Mouse (Mus musculus) inflammation-experienced regulatory T-cells (primary cell): Measurements from ENCODE around the gene Akap17b. TPM values are rescaled to one million over a fixed set of nuclear protein-coding genes. Genes with fewer than 3 reads are reported as not detected.

Source experiments
- polyA plus RNA-seq, 2 experiments: library from polyadenylated mRNA; unstranded; fragments of 100-300 nt; shearing (Covaris generic); gene quantifications; one replicate each; pipeline ENCODE4 v1.2.1; 2017

Akap17b gene
- polyA plus RNA-seq = 1 to 10 TPM in 1 of 2 experiments, under 1 TPM in 1; 0.89 to 1.3 TPM

DNA sequence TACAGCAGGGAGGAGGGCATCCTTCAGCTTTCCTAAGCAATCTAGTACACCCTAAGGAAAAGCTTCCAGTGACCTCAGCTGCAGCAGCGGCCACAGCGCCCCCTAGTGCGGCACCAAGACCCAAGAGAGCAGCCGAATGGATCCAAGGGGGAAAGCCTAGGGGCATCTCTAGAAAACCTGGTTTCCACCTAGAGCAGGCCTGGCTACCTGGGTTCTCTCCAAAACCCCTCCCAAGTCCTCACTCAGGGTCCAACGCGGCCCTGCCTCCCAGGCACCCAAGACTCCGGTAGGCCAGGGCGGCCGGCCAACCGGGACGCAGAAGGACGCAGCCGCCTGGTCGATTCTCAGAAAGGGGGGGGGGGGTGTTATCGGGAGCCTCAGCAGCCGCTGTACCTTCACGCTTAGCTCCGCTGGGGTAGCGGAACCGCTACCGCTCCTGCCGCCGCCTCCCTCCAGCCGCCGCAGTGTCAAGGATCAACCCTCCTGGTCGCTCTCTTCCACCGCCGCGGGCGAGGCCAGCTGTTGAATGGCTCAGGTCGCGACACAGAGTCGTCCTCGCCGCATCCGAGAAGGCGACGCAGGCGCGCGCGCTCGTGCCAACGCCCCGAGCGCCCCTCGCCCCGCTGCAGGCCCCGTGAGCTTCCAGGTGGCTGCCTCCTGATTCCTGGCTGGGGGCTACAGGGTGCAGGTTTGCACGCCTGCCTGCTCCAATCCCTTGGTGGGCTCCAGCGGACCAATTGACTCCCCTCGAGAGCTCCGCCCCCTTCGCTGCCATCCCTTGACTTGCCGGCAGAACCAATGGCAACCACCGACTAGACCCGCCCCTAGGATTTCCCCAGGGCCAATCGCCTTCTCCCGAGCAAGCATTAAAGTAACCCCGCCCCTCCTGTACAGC lies at the start of gene Akap17b:
Gene Akap17b (minus strand): TSS at position 739 of the 895 bp plus-strand sequence.

DNA sequence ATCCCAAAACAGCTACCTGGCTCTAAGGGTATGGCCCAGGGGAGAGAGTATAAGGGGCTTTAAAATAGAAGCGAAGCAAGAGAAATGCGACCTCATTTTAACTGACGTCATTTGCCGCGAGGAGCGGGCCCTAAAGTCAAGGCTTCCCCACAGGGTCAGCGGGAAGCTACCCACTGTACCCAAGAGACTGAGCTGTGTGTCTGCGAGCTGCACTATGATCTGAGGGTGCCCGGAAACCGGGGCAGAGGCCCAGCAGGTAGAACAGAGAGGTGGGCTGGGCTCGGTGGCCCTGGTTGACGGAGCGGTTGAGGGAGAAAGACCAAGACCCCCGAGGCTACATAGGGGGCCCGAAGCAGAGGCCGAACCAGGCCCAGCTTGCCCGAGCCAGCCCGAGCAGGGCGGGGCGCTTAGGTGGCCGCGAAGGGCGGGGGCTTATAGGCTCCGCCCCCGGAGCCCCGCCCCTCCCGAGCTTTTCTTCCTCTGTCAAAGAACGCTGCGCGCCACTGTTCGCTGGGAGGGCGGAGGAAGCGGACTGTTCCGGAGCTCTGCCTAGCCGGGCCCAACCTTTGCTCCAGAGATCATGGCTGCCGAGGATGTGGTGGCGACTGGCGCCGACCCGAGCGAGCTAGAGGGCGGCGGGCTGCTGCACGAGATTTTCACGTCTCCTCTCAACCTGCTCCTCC lies 47.3 kb downstream of the Akap17b start, which contains the start of gene Pgrmc1:
Gene Pgrmc1 (plus strand): TSS at position 500 of the 683 bp plus-strand sequence.

Other genes starting within 250 kb of the Akap17b start
- not detected for gene Gm6268, start 244.1 kb downstream of the Akap17b start, polyA plus RNA-seq
- gene Gm14569, start 153.6 kb downstream of the Akap17b start, polyA plus RNA-seq = not detected
- gene Pgrmc1, start 47.2 kb downstream of the Akap17b start, polyA plus RNA-seq = 10 to 100 TPM; 71.3 to 72.9 TPM
- gene Slc25a43, start 98.3 kb upstream of the Akap17b start, polyA plus RNA-seq = 1 to 10 TPM in 1 of 2 experiments, under 1 TPM in 1; 0.80 to 2.4 TPM
- 100 to 1,000 TPM; 561 to 682 TPM for gene Slc25a5, start 150.3 kb upstream of the Akap17b start, polyA plus RNA-seq
- 100 to 1,000 TPM; 100 to 107 TPM for gene Ube2a, start 228.5 kb upstream of the Akap17b start, polyA plus RNA-seq
- 10 to 100 TPM; 22.7 to 27.1 TPM for gene C330007P06Rik, start 228.7 kb upstream of the Akap17b start, polyA plus RNA-seq